Mouse (Mus musculus): ENCODE results near the gene B830017H08Rik. TPM values are rescaled to one million over a fixed set of nuclear protein-coding genes. Genes with fewer than 3 reads are reported as not detected.
A peak's percentile ranks its signal among the peaks of the same experiment; 100 is the strongest.

The B830017H08Rik gene
- polyA plus RNA-seq, 1 experiment from 2014 or later, result not detected

DNA sequence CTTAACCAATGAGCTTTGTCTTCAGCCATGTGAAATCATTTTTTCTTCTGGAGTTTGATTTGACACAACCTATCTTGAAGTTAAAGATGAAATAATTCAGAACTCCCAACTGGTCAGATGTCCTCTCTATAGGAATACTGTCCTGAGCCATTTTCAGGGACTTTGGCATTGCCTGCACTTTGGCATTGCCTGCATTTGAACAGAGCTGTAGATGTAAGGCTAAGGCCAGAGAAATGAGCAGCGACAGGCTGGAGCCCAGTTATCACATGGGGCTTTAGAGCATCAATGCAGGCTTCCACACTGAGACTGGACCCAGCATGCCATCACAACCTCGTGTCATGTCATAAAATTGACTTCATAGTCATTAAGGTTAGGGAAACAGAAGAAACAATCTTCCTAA, 20.3 kb downstream of the B830017H08Rik start:
- WGBS, result 80% methylated on average over 2 of the region's 2 CpGs
- Histone ChIP-seq H3K4me2 (ENCODE audit: low read depth, low read length) (no peak overlapping the region), H3K9ac (ENCODE audit: low read length) (no peak overlapping the region), H3K36me3 (ENCODE audit: control insufficient read depth, insufficient read depth, low read length) (peaks cover 23% of the 10 kb centered on the region), H3K27ac (ENCODE audit: low read length) (no peak overlapping the region), H3K4me1 (ENCODE audit: control insufficient read depth, insufficient read depth, low read length) (no peaks in the 10 kb centered on the region), H3K9me3 (replicated peaks; ENCODE audit: control insufficient read depth, low read length) (no peaks in the 10 kb centered on the region), H3K4me3 (replicated peaks; ENCODE audit: low read length) (no peak overlapping the region), H3K27me3 (ENCODE audit: control insufficient read depth, insufficient read depth, low read length) (no peaks in the 10 kb centered on the region)
- ATAC-seq (ENCODE audit: insufficient read depth, low FRiP score), result no peak

DNA sequence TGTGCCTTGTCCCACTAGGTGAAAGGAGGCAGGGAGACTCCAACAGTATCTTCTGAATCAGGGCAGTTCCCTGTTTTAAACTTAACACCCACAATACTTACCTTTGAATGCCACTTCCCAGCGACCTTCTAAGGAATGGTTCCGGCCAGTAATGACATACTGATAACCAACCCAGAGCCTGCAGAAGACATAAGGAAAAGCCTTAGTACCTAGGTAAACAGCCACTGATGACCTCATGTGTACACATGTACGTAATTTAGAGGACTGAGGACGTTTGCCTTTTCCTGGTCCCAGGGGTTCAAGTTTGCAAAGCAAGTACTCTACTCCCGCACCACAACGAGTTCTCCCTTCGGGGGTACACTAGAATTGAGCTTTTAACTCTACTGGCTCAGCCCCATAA, 24.2 kb downstream of the B830017H08Rik start:
- Histone ChIP-seq H3K27me3 (ENCODE audit: control insufficient read depth, insufficient read depth, low read length) (no peaks in the 10 kb centered on the region), H3K9me3 (replicated peaks; ENCODE audit: control insufficient read depth, low read length) (no peaks in the 10 kb centered on the region), H3K4me2 (ENCODE audit: low read depth, low read length) (no peak overlapping the region), H3K4me1 (ENCODE audit: control insufficient read depth, insufficient read depth, low read length) (no peaks in the 10 kb centered on the region), H3K9ac (ENCODE audit: low read length) (no peak overlapping the region), H3K4me3 (replicated peaks; ENCODE audit: low read length) (no peak overlapping the region), H3K36me3 (ENCODE audit: control insufficient read depth, insufficient read depth, low read length) (peaks cover 34% of the 10 kb centered on the region), H3K27ac (ENCODE audit: low read length) (no peak overlapping the region)
- ATAC-seq (ENCODE audit: insufficient read depth, low FRiP score), result peak; percentile 53; the same call in 1 of the 2 replicates
- 82% methylated on average over 7 of the region's 7 CpGs for WGBS

DNA sequence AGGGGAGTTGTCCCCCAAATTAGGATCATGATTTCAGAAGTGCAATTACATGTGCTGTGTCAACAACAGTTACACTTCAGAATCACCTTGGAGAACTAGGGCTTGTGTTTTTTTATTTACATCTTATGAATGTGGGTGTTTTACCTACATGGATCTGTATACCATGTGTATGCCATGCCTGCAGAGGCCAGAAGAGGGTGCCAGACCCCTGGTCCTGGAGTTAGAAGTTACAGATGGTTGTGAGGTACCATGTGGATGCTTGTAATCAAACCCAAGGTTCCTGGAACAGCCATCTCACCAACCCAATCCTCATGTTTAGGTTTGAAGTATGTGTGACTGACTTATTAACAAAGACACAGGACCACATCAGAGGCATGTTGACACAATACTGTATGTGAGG, 25.7 kb downstream of the B830017H08Rik start:
- H3K36me3 ChIP-seq (ENCODE audit: control insufficient read depth, insufficient read depth, low read length), result peaks cover 34% of the 10 kb centered on the region
- no peaks in the 10 kb centered on the region for H3K9me3 ChIP-seq (replicated peaks; ENCODE audit: control insufficient read depth, low read length)
- H3K27ac ChIP-seq (ENCODE audit: low read length), result no peak overlapping the region
- no peaks in the 10 kb centered on the region for H3K27me3 ChIP-seq (ENCODE audit: control insufficient read depth, insufficient read depth, low read length)
- ATAC-seq (ENCODE audit: insufficient read depth, low FRiP score), result no peak
- no peak overlapping the region for H3K4me3 ChIP-seq (replicated peaks; ENCODE audit: low read length)
- no peak overlapping the region for H3K9ac ChIP-seq (ENCODE audit: low read length)
- H3K4me2 ChIP-seq (ENCODE audit: low read depth, low read length), result no peak overlapping the region
- no peaks in the 10 kb centered on the region for H3K4me1 ChIP-seq (ENCODE audit: control insufficient read depth, insufficient read depth, low read length)

DNA sequence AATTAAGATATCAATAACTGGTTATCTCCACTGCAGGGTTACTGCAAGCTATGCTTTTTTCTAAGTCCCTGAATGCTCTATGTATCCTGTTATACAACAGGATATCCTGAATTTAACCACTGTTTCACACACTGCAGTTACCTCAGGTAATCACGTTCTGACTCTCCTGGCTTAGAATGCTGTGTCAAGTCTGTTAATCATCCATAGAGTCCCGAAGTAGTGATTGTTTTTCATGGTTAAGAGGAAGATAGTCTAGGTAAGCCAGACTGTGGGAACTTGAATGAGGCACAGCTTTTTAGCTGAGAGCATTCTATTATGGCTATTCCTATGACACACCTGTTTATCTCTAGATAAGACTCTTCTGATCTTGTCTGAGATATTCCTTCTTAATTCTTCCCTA, 32.4 kb downstream of the B830017H08Rik start:
- no peak overlapping the region for H3K9ac ChIP-seq (ENCODE audit: low read length)
- 69% methylated on average over 2 of the region's 2 CpGs for WGBS
- ATAC-seq (ENCODE audit: insufficient read depth, low FRiP score), result no peak
- H3K4me2 ChIP-seq (ENCODE audit: low read depth, low read length), result no peak overlapping the region
- no peaks in the 10 kb centered on the region for H3K9me3 ChIP-seq (replicated peaks; ENCODE audit: control insufficient read depth, low read length)
- H3K4me1 ChIP-seq (ENCODE audit: control insufficient read depth, insufficient read depth, low read length), result peaks cover 3% of the 10 kb centered on the region; the same call in 1 of the 2 replicates
- no peak overlapping the region for H3K4me3 ChIP-seq (replicated peaks; ENCODE audit: low read length)
- H3K36me3 ChIP-seq (ENCODE audit: control insufficient read depth, insufficient read depth, low read length), result no peaks in the 10 kb centered on the region
- H3K27ac ChIP-seq (ENCODE audit: low read length), result no peak overlapping the region
- H3K27me3 ChIP-seq (ENCODE audit: control insufficient read depth, insufficient read depth, low read length), result no peaks in the 10 kb centered on the region

DNA sequence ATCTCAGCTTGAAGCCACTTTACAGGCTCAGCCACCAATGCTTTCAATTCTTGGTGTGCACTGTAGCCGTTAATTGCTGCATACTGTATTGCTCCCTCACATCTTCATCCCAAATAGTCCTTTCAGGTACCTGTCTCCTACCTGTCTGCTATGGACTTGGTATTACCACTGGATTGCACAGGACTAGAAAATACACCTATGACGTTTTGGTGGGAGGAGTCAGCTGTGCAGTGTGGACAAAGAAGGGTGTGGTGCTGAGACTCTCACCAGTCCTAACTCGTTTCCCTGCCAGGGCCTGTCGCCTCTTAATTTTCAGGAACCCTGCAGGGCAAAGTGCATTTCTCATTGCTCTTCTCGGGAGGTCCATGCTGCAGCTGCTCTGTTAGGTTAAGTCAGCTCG, 32.8 kb downstream of the B830017H08Rik start:
- H3K36me3 ChIP-seq (ENCODE audit: control insufficient read depth, insufficient read depth, low read length), result no peaks in the 10 kb centered on the region
- H3K4me1 ChIP-seq (ENCODE audit: control insufficient read depth, insufficient read depth, low read length), result peaks cover 3% of the 10 kb centered on the region; the same call in 1 of the 2 replicates
- 63% methylated on average over 6 of the region's 6 CpGs for WGBS
- H3K4me2 ChIP-seq (ENCODE audit: low read depth, low read length), result no peak overlapping the region
- H3K9me3 ChIP-seq (replicated peaks; ENCODE audit: control insufficient read depth, low read length), result no peaks in the 10 kb centered on the region
- H3K9ac ChIP-seq (ENCODE audit: low read length), result no peak overlapping the region
- peak; percentile 87 for ATAC-seq (ENCODE audit: insufficient read depth, low FRiP score)
- no peak overlapping the region for H3K4me3 ChIP-seq (replicated peaks; ENCODE audit: low read length)
- H3K27ac ChIP-seq (ENCODE audit: low read length), result peak overlapping the region; percentile 42; the same call in 1 of the 2 replicates
- H3K27me3 ChIP-seq (ENCODE audit: control insufficient read depth, insufficient read depth, low read length), result no peaks in the 10 kb centered on the region

DNA sequence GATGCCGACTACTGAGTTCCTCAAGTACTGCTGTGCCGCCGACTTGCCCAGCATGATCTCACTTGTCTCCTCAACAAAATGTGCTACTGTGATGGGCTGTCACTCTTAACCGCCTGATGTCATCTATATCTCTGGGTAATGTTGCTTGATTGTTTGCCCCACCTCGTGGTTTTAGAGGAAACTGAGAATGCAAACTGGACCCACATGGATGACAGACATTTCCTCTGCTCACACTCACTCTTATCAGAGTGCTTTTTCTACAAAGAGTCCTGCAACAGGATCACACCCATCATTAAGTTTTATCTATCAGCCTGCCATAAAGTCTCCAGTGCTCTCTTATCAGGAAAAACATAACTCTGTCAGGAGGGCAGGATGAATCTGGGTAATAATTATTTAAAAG, 38.3 kb downstream of the B830017H08Rik start:
- 80% methylated on average over 5 of the region's 5 CpGs for WGBS

DNA sequence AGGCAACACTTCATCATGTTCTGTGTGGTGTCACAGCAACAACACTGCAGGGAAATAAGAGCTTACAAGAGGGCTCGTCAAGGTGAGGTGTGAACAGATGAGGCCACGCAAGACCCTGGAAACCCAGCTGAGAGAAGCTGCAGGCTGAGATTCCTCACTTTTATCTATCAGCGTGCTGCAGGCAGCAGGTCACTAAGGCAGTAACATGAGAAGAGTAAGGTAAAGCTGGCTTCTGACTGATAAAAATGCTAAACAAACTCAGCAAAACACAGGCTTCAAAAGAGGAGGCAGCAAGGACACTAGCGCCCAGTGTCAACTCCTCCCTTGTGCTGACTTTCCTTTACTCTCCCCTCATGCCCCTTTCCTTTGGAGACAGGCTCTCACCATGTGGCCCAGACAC, 40.1 kb downstream of the B830017H08Rik start:
- H3K4me1 ChIP-seq (ENCODE audit: control insufficient read depth, insufficient read depth, low read length), result peaks cover 4% of the 10 kb centered on the region; the same call in 1 of the 2 replicates
- H3K9me3 ChIP-seq (replicated peaks; ENCODE audit: control insufficient read depth, low read length), result no peaks in the 10 kb centered on the region
- no peak overlapping the region for H3K4me3 ChIP-seq (replicated peaks; ENCODE audit: low read length)
- H3K27me3 ChIP-seq (ENCODE audit: control insufficient read depth, insufficient read depth, low read length), result no peaks in the 10 kb centered on the region
- H3K36me3 ChIP-seq (ENCODE audit: control insufficient read depth, insufficient read depth, low read length), result no peaks in the 10 kb centered on the region
- no peak overlapping the region for H3K4me2 ChIP-seq (ENCODE audit: low read depth, low read length)
- no peak for ATAC-seq (ENCODE audit: insufficient read depth, low FRiP score)
- no peak overlapping the region for H3K9ac ChIP-seq (ENCODE audit: low read length)
- WGBS, result 50% methylated on average over 4 of the region's 4 CpGs
- H3K27ac ChIP-seq (ENCODE audit: low read length), result no peak overlapping the region

More for the DNA sequence above, 38.3 kb downstream of the B830017H08Rik start:
- Histone ChIP-seq H3K4me1 (ENCODE audit: control insufficient read depth, insufficient read depth, low read length) (peaks cover 4% of the 10 kb centered on the region; the same call in 1 of the 2 replicates), H3K27ac (ENCODE audit: low read length) (no peak overlapping the region), H3K4me2 (ENCODE audit: low read depth, low read length) (no peak overlapping the region), H3K9ac (ENCODE audit: low read length) (no peak overlapping the region), H3K36me3 (ENCODE audit: control insufficient read depth, insufficient read depth, low read length) (no peaks in the 10 kb centered on the region), H3K27me3 (ENCODE audit: control insufficient read depth, insufficient read depth, low read length) (no peaks in the 10 kb centered on the region), H3K9me3 (replicated peaks; ENCODE audit: control insufficient read depth, low read length) (no peaks in the 10 kb centered on the region), H3K4me3 (replicated peaks; ENCODE audit: low read length) (no peak overlapping the region)
- no peak for ATAC-seq (ENCODE audit: insufficient read depth, low FRiP score)

DNA sequence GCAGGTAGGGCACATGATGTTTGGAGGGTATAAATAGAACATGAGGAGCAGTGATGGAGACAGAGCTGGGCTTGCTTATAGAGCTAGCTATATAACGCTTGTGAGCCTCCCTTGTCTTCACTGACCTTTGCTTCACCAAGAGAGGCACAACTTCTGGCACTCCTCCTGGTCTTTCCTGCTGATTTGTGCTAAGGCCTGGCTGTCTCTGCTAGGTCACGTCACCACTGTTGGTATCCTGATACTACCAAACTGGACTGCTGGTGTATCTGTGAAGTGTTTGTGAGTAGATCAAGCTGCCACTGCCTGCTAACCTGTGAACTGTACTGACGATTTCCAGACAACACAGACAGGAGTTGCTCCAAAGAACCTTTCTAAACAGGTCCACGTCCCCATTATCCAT, 42.3 kb downstream of the B830017H08Rik start:
- H3K4me3 ChIP-seq (replicated peaks; ENCODE audit: low read length), result no peak overlapping the region
- no peak overlapping the region for H3K9ac ChIP-seq (ENCODE audit: low read length)
- no peak overlapping the region for H3K4me2 ChIP-seq (ENCODE audit: low read depth, low read length)
- no peaks in the 10 kb centered on the region for H3K27me3 ChIP-seq (ENCODE audit: control insufficient read depth, insufficient read depth, low read length)
- no peaks in the 10 kb centered on the region for H3K9me3 ChIP-seq (replicated peaks; ENCODE audit: control insufficient read depth, low read length)
- H3K36me3 ChIP-seq (ENCODE audit: control insufficient read depth, insufficient read depth, low read length), result 0 out of 2 replicates have a peak, but pooled peaks cover 3% of the 10 kb centered on the region
- H3K4me1 ChIP-seq (ENCODE audit: control insufficient read depth, insufficient read depth, low read length), result peaks cover 4% of the 10 kb centered on the region; the same call in 1 of the 2 replicates
- ATAC-seq (ENCODE audit: insufficient read depth, low FRiP score), result no peak
- no peak overlapping the region for H3K27ac ChIP-seq (ENCODE audit: low read length)
- 71% methylated on average over 4 of the region's 4 CpGs for WGBS

DNA sequence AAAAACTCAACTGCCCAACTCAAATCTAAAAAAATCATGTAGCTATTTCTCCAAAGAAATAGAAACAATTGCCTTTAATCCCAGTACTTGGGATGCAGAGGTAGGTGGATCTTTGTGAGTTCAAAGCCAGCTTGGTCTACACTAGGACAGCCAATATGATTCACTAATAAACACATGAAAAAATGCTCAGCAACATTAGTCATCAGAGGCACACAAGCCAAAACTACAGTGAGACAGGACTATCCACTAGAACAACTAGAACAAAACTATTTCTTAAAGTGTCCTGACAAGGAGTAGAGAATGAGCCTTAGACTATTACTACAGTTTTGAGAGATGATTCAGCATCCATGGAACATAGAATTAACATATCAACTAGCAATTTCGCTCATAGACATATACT, 43.2 kb downstream of the B830017H08Rik start:
- H3K9me3 ChIP-seq (replicated peaks; ENCODE audit: control insufficient read depth, low read length), result no peaks in the 10 kb centered on the region
- no peaks in the 10 kb centered on the region for H3K27me3 ChIP-seq (ENCODE audit: control insufficient read depth, insufficient read depth, low read length)
- H3K4me3 ChIP-seq (replicated peaks; ENCODE audit: low read length), result no peak overlapping the region
- no peak overlapping the region for H3K4me2 ChIP-seq (ENCODE audit: low read depth, low read length)
- 87% methylated on average over 1 of the region's 1 CpGs for WGBS
- H3K27ac ChIP-seq (ENCODE audit: low read length), result no peak overlapping the region
- H3K36me3 ChIP-seq (ENCODE audit: control insufficient read depth, insufficient read depth, low read length), result 0 out of 2 replicates have a peak, but pooled peaks cover 3% of the 10 kb centered on the region
- H3K4me1 ChIP-seq (ENCODE audit: control insufficient read depth, insufficient read depth, low read length), result peaks cover 4% of the 10 kb centered on the region; the same call in 1 of the 2 replicates
- no peak overlapping the region for H3K9ac ChIP-seq (ENCODE audit: low read length)
- ATAC-seq (ENCODE audit: insufficient read depth, low FRiP score), result no peak
